Mouse (Mus musculus): ENCODE measurements around the gene Slc35e2. TPM values are rescaled to one million over a fixed set of nuclear protein-coding genes. Genes with fewer than 3 reads are reported as not detected.

Slc35e2 gene
- polyA plus RNA-seq (2012; ENCODE audit: low replicate concordance) = 2.0 and 5.1 TPM in 2 replicates

GRCm38 (mm10) chr4:155601091-155601996 lies at the start of gene Slc35e2:
Slc35e2 (plus strand) TSS chr4:155601416.

GRCm38 (mm10) chr4:155561661-155562442 lies 39.4 kb upstream of the Slc35e2 start, which contains the start of gene Nadk:
Nadk (plus strand) TSS chr4:155562378.

GRCm38 (mm10) chr4:155624338-155625291 lies 23.4 kb downstream of the Slc35e2 start, which contains the start of gene Cdk11b:
Cdk11b (plus strand) TSS chr4:155624854.

GRCm38 (mm10) chr4:155645308-155645707 lies 44.1 kb downstream of the Slc35e2 start, which contains the start of gene Gm10563:
Gm10563 (minus strand) TSS chr4:155645408.

GRCm38 (mm10) chr4:155653086-155653450 lies 51.9 kb downstream of the Slc35e2 start, which contains the start of gene Mmp23:
Mmp23 (minus strand) TSS chr4:155653384.

DNA sequence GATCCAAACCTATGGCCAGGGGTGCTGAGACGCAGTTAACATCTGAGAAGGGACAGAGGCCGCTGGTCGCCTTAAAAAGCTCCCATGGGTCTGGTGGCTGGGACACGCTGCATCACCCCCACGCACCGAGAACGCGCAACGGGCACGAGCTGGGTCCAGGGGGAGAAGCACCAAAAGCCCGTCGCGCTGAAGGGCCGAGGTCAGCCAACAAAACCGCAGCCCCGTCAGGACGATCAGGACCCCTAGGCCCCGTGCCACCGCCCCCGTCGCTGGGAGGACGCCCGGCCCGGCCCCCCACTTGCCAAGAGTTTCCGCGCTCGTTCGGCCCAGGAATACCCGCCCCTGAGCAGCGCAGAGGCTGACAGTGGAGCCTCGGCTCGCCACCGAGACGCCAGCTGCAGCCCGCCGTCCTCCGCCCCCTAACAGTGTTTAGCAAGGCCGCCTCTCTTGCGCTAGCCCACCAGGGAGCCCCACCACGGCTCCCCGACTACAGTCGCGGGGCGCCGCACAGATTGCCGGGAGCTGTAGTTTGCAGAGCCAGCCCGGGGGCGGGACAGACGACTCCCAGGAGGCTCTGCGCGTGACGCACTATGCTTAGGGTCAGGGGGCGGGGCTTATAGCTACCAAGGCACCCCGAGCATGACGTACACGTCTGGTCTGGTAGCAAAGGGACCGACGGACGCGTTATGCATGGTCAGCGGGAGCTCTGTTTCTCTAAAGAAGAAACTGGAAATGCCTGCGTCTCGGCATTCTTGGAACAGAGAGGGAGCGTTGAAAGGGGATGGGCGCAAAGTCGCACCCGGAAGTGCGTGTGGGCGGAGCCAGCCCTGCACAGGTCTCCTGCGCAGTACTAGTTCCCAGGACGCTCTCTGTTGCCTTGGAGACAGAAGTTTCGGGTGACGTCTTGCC lies 67.7 kb downstream of the Slc35e2 start, which contains the start of gene Mib2:
Gene Mib2 (minus strand): TSS at position 510 of the 909 bp plus-strand sequence.

Other genes starting within 250 kb of the Slc35e2 start
- gene Prkcz, start 240.1 kb upstream of the Slc35e2 start, polyA plus RNA-seq (2012; ENCODE audit: low replicate concordance) = 2.5 and 3.4 TPM in 2 replicates
- gene Gabrd, start 203.3 kb upstream of the Slc35e2 start, polyA plus RNA-seq (2012; ENCODE audit: low replicate concordance) = 0.09 TPM in 1 of 2 replicates, not detected in the other
- gene Cfap74, start 192.2 kb upstream of the Slc35e2 start, polyA plus RNA-seq (2012; ENCODE audit: low replicate concordance) = not detected in 2 replicates
- 0.41 TPM in 1 of 2 replicates, not detected in the other for gene Tmem52, start 132.3 kb upstream of the Slc35e2 start, polyA plus RNA-seq (2012; ENCODE audit: low replicate concordance)
- gene Gnb1, start 110.1 kb upstream of the Slc35e2 start, polyA plus RNA-seq (2012; ENCODE audit: low replicate concordance) = 28.1 and 34.9 TPM in 2 replicates
- gene Nadk, start 39.0 kb upstream of the Slc35e2 start, polyA plus RNA-seq (2012; ENCODE audit: low replicate concordance) = 93.2 and 99.6 TPM in 2 replicates
- gene Cdk11b, start 23.4 kb downstream of the Slc35e2 start, polyA plus RNA-seq (2012; ENCODE audit: low replicate concordance) = 45.7 and 53.4 TPM in 2 replicates
- gene Gm10563, start 44.0 kb downstream of the Slc35e2 start, polyA plus RNA-seq (2012; ENCODE audit: low replicate concordance) = not detected in 2 replicates
- 0.21 and 3.1 TPM in 2 replicates for gene Mmp23, start 52.0 kb downstream of the Slc35e2 start, polyA plus RNA-seq (2012; ENCODE audit: low replicate concordance)
- gene Mib2, start 67.8 kb downstream of the Slc35e2 start, polyA plus RNA-seq (2012; ENCODE audit: low replicate concordance) = 37.9 and 63.0 TPM in 2 replicates
- gene Fndc10, start 92.9 kb downstream of the Slc35e2 start, polyA plus RNA-seq (2012; ENCODE audit: low replicate concordance) = 2.6 TPM in 2 replicates
- gene Ssu72, start 103.4 kb downstream of the Slc35e2 start, polyA plus RNA-seq (2012; ENCODE audit: low replicate concordance) = 23.8 and 40.4 TPM in 2 replicates
- 0.27 and 0.50 TPM in 2 replicates for gene Tmem240, start 133.4 kb downstream of the Slc35e2 start, polyA plus RNA-seq (2012; ENCODE audit: low replicate concordance)
- 52.4 and 57.8 TPM in 2 replicates for gene Atad3a, start 159.7 kb downstream of the Slc35e2 start, polyA plus RNA-seq (2012; ENCODE audit: low replicate concordance)
- 1.1 and 2.2 TPM in 2 replicates for gene Vwa1, start 173.3 kb downstream of the Slc35e2 start, polyA plus RNA-seq (2012; ENCODE audit: low replicate concordance)
- gene Tmem88b, start 184.5 kb downstream of the Slc35e2 start, polyA plus RNA-seq (2012; ENCODE audit: low replicate concordance) = 0.24 and 0.29 TPM in 2 replicates
- gene Ankrd65, start 189.0 kb downstream of the Slc35e2 start, polyA plus RNA-seq (2012; ENCODE audit: low replicate concordance) = not detected in 2 replicates
- 26.3 and 70.8 TPM in 2 replicates for gene Mrpl20, start 201.5 kb downstream of the Slc35e2 start, polyA plus RNA-seq (2012; ENCODE audit: low replicate concordance)
- 33.3 and 37.7 TPM in 2 replicates for gene Ccnl2, start 211.1 kb downstream of the Slc35e2 start, polyA plus RNA-seq (2012; ENCODE audit: low replicate concordance)
- gene Aurkaip1, start 229.9 kb downstream of the Slc35e2 start, polyA plus RNA-seq (2012; ENCODE audit: low replicate concordance) = 142 and 271 TPM in 2 replicates
- 0.21 and 2.1 TPM in 2 replicates for gene Mxra8, start 238.3 kb downstream of the Slc35e2 start, polyA plus RNA-seq (2012; ENCODE audit: low replicate concordance)
- gene Dvl1, start 246.0 kb downstream of the Slc35e2 start, polyA plus RNA-seq (2012; ENCODE audit: low replicate concordance) = 152 and 222 TPM in 2 replicates

All from leukemia stem cell, adult 10-12 weeks (primary cell).